Mouse (Mus musculus): ENCODE results near the gene Enkd1.

Enkd1 gene

DNA sequence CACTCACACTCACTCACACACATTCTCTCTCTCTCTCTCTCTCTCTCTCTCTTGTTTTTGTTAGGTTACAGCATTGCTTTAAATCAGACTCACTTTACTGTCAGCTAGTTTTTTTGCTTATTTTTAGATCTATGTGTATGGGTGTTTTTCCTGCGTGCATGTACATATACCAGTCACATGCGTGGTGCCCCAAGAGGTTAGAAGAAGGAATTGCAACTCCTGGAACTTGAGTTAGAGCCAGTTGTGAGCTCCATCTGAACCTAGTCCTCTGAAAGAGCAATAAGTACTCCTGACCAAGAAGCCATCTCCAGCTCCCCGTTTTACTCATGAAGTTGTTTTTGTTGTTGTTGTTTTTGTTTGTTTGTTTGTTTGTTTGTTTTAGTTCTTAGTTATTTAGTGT is 46.8 kb downstream of the Enkd1 start:
- DNase-seq (ENCODE audit: low read depth, low spot score): no peak

DNA sequence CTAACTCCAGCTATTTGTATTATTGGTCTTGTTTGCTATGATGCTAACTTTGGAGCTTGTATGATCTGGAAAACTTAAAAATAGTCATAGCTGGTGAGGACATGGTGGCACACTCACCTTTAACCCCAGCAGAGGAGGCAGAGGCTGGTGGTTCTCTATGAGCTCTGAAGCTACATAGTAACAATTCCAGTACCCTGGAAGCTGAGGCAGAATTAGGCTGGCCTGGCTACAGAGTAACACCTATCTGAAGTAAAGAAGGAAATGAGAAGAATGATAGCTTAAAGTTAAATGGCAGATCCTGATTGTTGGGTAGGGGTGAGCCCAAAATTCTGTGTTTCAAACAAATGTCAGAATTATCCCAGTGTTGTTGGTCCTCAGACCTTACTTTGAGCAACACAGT is 50.4 kb downstream of the Enkd1 start:
- DNase-seq (ENCODE audit: low read depth, low spot score): no peak
